Mouse (Mus musculus) cerebellum, adult 11 months (tissue): ENCODE measurements at regions not wholly inside any gene's neighbourhood (a gene's known extent, or its start where the extent isn't known, plus 50 kb on each side); places are given as distances from the start of the nearest gene placed in this dataset.

Experiments
- DNase-seq: peaks from one replicate; pipeline ENCODE4 v3.0.0; 2022

DNA sequence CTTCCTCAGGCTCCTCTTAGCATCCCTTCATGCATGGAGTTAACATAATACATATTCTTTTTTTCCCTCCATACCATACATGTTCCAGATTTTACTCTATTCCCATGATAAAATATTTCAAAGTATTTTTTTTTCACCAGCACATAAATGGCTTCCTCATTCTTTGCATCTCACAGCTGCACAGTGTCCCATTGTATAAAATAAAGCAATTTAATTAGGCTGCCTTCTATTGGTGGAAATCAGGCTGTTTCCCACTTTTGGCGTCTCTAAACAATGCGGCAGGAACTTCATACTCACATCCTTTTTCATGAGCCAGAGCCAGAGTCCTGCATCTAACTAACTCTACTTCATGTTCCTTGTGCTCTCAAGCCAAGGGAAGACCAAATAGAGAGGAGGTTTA is 54.9 kb upstream of the Akap13 start:
- DNase-seq = no peak

DNA sequence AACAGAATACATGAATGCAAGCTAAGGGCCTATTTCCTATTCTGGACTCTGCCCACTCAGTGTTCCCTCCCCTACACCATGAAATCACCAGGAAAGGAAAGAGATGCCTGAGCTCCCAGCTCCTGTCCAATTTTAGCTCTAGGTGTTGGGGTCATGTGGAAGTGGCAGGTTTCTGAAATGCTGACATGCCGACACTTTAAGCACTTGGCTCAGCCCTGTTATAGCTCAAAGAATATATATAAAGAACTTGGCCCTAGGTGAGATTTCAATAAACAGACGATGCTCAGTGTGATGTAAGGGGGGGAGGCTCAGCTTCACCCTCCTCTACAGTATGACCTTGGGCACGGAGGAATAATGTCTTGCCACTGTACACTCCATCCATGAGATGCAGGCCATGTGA is 50.4 kb upstream of the Akap13 start:
- no peak for DNase-seq
